Mouse (Mus musculus) monocyte, adult 2 months (primary cell): ENCODE results near the gene Olfml2b.

ENCODE experiments used
- DNase-seq, 2 experiments: peaks; one replicate each; pipeline ENCODE4 v3.0.0; 2022; ENCODE audit warnings: low spot score in 2 of 2, low read depth in 1 of 2

Olfml2b gene

DNA sequence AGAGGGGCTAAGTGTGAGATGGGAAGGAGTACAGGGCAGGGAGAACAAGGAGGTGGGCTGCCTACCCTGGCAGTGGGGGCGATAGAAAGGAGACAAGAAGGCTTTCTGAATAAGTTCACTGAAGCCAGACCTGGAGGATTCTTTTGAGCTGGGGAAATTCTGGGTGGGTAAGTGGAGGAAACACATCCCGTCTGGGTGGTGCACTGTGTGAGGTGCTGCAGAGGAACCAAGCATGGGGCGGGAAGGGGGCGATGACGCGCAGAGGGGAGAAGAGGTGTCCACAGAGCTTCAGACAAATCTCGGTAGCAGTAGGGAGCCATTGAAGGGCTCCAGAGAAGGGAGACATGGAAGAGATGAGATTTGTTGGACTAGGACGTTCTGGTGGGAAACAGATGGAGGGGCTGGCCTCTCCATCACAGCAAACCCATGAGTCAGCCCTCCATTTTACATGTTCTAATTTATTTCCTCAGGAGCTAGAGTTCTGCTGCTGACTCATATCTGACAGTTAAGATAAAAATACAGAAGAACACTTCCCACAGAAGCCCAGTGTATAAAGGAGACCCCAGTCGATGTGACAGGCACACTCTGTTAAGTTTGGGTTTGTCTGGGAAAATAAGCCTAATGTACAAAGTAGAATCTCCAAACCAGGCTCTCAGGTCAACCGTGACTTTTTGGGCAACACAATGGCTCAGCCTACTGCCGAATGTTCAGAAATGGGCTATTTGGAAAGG lies 87.7 kb downstream of the Olfml2b start:
- DNase-seq, result no peak
